Mouse (Mus musculus) stomach, embryonic 14.5 days (tissue): ENCODE data around the gene Phlda1. TPM values are rescaled to one million over a fixed set of nuclear protein-coding genes. Genes with fewer than 3 reads are reported as not detected.
A peak's percentile ranks its signal among the peaks of the same experiment; 100 is the strongest.
"Not testable (repeated sequence)": the region's sequence is repeated elsewhere in the genome, so short reads cannot be mapped to it uniquely, and the experiment has no call there.

Experiments used
- ATAC-seq: fragments of 200-750 bp; cut with Nextera tagmentation; 2 replicates; pipeline ENCODE4 v1.8.0; 2017; ENCODE audit warnings: low read depth, moderate TSS enrichment; ENCODE audit not compliant: insufficient number of reproducible peaks, insufficient read depth, low FRiP score
- H3K27ac ChIP-seq: fragments of 300-500 bp; sonication (generic); 2 replicates; pipeline ENCODE4 v1.5.1; 2014; ENCODE audit warnings: mild to moderate bottlenecking, low read length, moderate library complexity, mixed read lengths
- H3K27me3 ChIP-seq: fragments of 300-500 bp; sonication (generic); 2 replicates; pipeline ENCODE4 v1.6.1; 2014; ENCODE audit warnings: low read length, control low read depth, mixed read lengths; ENCODE audit not compliant: control insufficient read depth, insufficient read depth
- H3K36me3 ChIP-seq: fragments of 300-500 bp; sonication (generic); 2 replicates; pipeline ENCODE4 v1.6.1; 2014; ENCODE audit warnings: mild to moderate bottlenecking, control low read depth, low read length, moderate library complexity, mixed read lengths; ENCODE audit not compliant: control insufficient read depth, insufficient read depth
- H3K4me1 ChIP-seq: fragments of 300-500 bp; sonication (generic); 2 replicates; pipeline ENCODE4 v1.6.1; 2014; ENCODE audit warnings: low read length, control low read depth, mixed read lengths; ENCODE audit not compliant: control insufficient read depth, insufficient read depth
- H3K4me2 ChIP-seq: fragments of 300-500 bp; sonication (generic); replicated peaks from 2 replicates; pipeline ENCODE4 v1.6.1; 2014; ENCODE audit warnings: low read depth, low read length, control low read depth
- H3K4me3 ChIP-seq: fragments of 300-500 bp; sonication (generic); 2 replicates; pipeline ENCODE4 v1.5.1; 2014; ENCODE audit warnings: low read depth, low read length, control low read depth
- H3K9ac ChIP-seq: fragments of 300-500 bp; sonication (generic); replicated peaks from 2 replicates; pipeline ENCODE4 v1.6.1; 2014; ENCODE audit warnings: low read depth, mild to moderate bottlenecking, control low read depth, low read length, moderate library complexity, mixed read lengths
- H3K9me3 ChIP-seq: fragments of 300-500 bp; sonication (generic); 2 replicates; pipeline ENCODE4 v1.6.1; 2016; ENCODE audit warnings: low read depth, low read length, control low read depth; ENCODE audit not compliant: control insufficient read depth
- WGBS: fragments of 180-500 bp; shearing (Covaris S2); extraction: QIAGEN DNeasy Blood & Tissue Kit; methylation state at CpG from one replicate; pipeline ENCODE4 v1.1.7; 2014; 5-methylcytosine and 5-hydroxymethylcytosine counted together
- polyA plus RNA-seq: library from polyadenylated mRNA; unstranded; fragments of >200 nt; fragmentation: Nextera tagmentation; extraction: Ambion mirVana; gene quantifications from 2 replicates; pipeline ENCODE4 v1.2.1, GENCODE M21; 2014

Gene Phlda1
- polyA plus RNA-seq, 1 experiment from 2014 or later, result 56.3 TPM

DNA sequence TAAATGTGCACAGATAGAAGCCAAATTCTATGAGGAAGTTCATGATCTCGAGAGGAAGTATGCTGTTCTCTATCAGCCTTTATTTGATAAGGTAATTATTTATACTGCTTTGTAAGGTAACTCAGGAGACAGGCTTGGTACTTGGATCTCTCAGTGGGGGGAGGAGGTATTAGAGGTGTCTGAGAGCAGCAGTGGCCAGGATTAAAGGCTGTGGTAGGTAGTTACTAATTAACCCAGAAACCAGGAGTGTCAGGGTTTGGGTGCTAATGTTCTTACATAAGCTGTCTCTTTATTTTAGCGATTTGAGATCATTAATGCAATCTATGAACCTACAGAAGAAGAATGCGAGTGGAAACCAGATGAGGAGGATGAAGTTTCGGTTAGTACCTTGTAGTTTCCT lies 16.0 kb upstream of the Phlda1 start:
- H3K9me3 ChIP-seq, H3K9ac ChIP-seq, H3K27me3 ChIP-seq, H3K4me3 ChIP-seq, ATAC-seq, H3K4me1 ChIP-seq, H3K4me2 ChIP-seq, H3K27ac ChIP-seq: not testable (repeated sequence)
- 71% methylated on average over 4 of the region's 4 CpGs for WGBS
- H3K36me3 ChIP-seq, result peaks cover 61% of the 10 kb centered on the region

DNA sequence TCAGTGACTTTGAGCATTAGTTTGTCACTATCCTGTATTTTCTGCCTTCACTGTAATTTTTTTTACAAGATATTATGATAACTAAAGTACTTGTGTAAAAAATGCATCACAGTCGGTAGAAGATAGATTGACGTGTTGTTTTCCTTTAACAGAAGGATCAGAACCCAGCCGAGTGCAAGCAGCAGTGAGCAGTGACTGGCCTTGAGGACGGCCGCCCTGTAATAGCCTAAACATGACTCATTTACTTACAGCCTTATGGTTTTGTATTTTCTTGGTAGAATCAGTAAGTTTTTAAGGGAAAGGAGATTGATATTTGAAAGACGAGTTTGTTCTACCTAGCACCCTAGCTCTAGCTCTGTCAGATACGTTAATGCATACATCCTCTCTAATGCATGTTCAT lies 10.2 kb upstream of the Phlda1 start:
- no peak for ATAC-seq
- Histone ChIP-seq H3K4me2 (no peak overlapping the region), H3K9ac (no peak overlapping the region), H3K27me3 (no peaks in the 10 kb centered on the region), H3K9me3 (no peaks in the 10 kb centered on the region), H3K27ac (no peak overlapping the region), H3K36me3 (peaks cover 37% of the 10 kb centered on the region), H3K4me1 (no peaks in the 10 kb centered on the region), H3K4me3 (no peak overlapping the region)
- WGBS, result 90% methylated on average over 7 of the region's 7 CpGs

- no peak overlapping the region for H3K4me2 ChIP-seq
- no peak for ATAC-seq
- peaks cover 4% of the 10 kb centered on the region; the same call in 1 of the 2 replicates for H3K4me1 ChIP-seq
- peaks cover 14% of the 10 kb centered on the region for H3K36me3 ChIP-seq
- no peak overlapping the region for H3K9ac ChIP-seq
- H3K4me3 ChIP-seq, result no peak overlapping the region
- no peak overlapping the region for H3K27ac ChIP-seq
- no peaks in the 10 kb centered on the region for H3K9me3 ChIP-seq
- no peaks in the 10 kb centered on the region for H3K27me3 ChIP-seq
- WGBS, result 63% methylated on average over 6 of the region's 6 CpGs
Observed at GRCm38 (mm10) chr10:111499892-111500291, 6.2 kb upstream of the Phlda1 start.

- Histone ChIP-seq H3K27me3 (no peaks in the 10 kb centered on the region), H3K4me3 (no peak overlapping the region), H3K4me2 (no peak overlapping the region), H3K36me3 (no peaks in the 10 kb centered on the region), H3K9me3 (no peaks in the 10 kb centered on the region), H3K27ac (no peak overlapping the region), H3K4me1 (peaks cover 8% of the 10 kb centered on the region; the same call in 1 of the 2 replicates), H3K9ac (no peak overlapping the region)
- ATAC-seq, result no peak
- WGBS, result 3% methylated on average over 3 of the region's 3 CpGs
Observed at GRCm38 (mm10) chr10:111503071-111503470, 3.0 kb upstream of the Phlda1 start.

DNA sequence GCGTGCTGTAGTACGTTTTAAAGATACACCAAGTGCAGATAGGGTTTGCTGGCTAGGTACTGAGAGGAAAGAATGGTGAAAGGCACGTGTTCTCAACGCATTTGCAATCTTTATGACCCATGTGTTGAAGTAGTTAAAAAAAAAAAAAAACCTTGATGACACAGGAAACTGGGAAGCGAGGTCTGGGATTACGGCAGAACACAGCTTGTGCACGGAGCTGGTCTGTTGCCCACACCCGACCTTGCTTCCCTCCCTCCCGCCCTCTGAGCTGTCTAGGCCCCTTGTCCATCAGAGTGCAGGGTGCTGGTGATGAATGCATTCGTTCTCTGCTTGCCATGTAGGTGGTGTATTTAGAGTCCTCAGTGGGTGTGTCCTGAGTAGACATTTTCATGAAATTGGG lies 2.4 kb upstream of the Phlda1 start:
- H3K9ac ChIP-seq, result no peak overlapping the region

DNA sequence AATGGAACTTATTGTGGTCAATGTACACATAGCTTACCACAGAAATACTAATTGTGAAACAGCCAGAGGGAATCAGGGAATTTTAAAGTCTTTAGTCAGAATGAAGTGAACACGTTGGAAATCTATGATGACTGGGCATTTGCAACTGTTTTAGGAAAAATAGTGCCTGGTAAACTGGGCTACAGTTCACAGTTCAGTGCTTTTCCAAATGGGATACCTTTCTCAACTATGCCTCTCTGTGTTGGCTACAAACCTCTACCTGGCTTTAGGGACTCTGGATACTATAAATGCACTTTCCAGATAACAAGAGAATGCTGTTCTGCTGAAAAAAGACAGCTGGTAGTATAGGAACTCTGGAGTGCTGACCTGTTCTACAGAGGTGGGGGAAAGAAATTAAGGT lies 1.5 kb upstream of the Phlda1 start:
- Histone ChIP-seq H3K4me3 (no peak overlapping the region), H3K4me1 (peaks cover 14% of the 10 kb centered on the region), H3K36me3 (peaks cover 5% of the 10 kb centered on the region; the same call in 1 of the 2 replicates), H3K4me2 (no peak overlapping the region), H3K27me3 (no peaks in the 10 kb centered on the region), H3K9ac (no peak overlapping the region), H3K9me3 (no peaks in the 10 kb centered on the region), H3K27ac (no peak overlapping the region)
- 51% methylated on average over 1 of the region's 1 CpGs for WGBS
- no peak for ATAC-seq

More for the DNA sequence above, 2.4 kb upstream of the Phlda1 start:
- WGBS, result 25% methylated on average over 10 of the region's 10 CpGs
- H3K4me1 ChIP-seq, result peaks cover 9% of the 10 kb centered on the region
- H3K9me3 ChIP-seq, result no peaks in the 10 kb centered on the region
- ATAC-seq, result no peak
- no peak overlapping the region for H3K27ac ChIP-seq
- H3K4me3 ChIP-seq, result no peak overlapping the region
- H3K36me3 ChIP-seq, result no peaks in the 10 kb centered on the region
- no peaks in the 10 kb centered on the region for H3K27me3 ChIP-seq
- H3K4me2 ChIP-seq, result no peak overlapping the region

- peak overlapping the region; percentile 79 for H3K4me3 ChIP-seq
- ATAC-seq, result no peak
- no peak overlapping the region for H3K9ac ChIP-seq
- 57% methylated on average over 7 of the region's 7 CpGs for WGBS
- H3K36me3 ChIP-seq, result peaks cover 5% of the 10 kb centered on the region; the same call in 1 of the 2 replicates
- peak overlapping the region; percentile 64 for H3K4me2 ChIP-seq
- H3K4me1 ChIP-seq, result peaks cover 14% of the 10 kb centered on the region
- H3K9me3 ChIP-seq, result no peaks in the 10 kb centered on the region
- H3K27me3 ChIP-seq, result no peaks in the 10 kb centered on the region
- H3K27ac ChIP-seq, result no peak overlapping the region
Observed at GRCm38 (mm10) chr10:111505406-111505805, 680 bp upstream of the Phlda1 start.

DNA sequence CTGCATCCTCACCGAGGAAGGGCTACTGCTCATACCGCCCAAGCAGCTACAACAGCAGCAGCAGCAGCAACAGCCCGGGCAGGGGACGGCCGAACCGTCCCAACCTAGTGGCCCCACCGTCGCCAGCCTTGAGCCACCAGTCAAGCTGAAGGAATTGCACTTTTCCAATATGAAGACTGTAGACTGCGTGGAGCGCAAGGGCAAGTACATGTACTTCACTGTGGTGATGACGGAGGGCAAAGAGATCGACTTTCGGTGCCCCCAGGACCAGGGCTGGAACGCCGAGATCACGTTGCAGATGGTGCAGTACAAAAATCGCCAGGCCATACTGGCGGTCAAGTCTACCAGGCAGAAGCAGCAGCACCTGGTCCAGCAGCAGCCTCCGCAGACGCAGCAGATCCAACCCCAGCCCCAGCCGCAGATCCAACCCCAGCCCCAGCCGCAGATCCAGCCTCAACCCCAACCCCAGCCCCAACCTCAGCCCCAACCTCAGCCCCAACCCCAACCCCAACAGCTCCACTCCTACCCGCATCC lies 907 bp downstream of the Phlda1 start:
- peak; percentile 3; the same call in 1 of the 2 replicates for ATAC-seq
- Histone ChIP-seq H3K27me3 (no peaks in the 10 kb centered on the region), H3K9me3 (no peaks in the 10 kb centered on the region), H3K4me2 (peak overlapping the region; percentile 64), H3K4me1 (peaks cover 22% of the 10 kb centered on the region), H3K4me3 (peak overlapping the region; percentile 79), H3K36me3 (peaks cover 5% of the 10 kb centered on the region; the same call in 1 of the 2 replicates), H3K9ac (peak overlapping the region; percentile 94), H3K27ac (peak overlapping the region; percentile 97)
- WGBS, result 1% methylated on average over 23 of the region's 23 CpGs
